Mouse (Mus musculus): ENCODE results near the gene Fam228b. TPM values are rescaled to one million over a fixed set of nuclear protein-coding genes. Genes with fewer than 3 reads are reported as not detected.
A peak's percentile ranks its signal among the peaks of the same experiment; 100 is the strongest.

Gene Fam228b
- polyA plus RNA-seq, 1 experiment from 2014 or later: 3.1 TPM

- no peaks in the 10 kb centered on the region for H3K9me3 ChIP-seq
- ATAC-seq (ENCODE audit: insufficient read depth, low FRiP score, low read depth): no peak
- H3K27ac ChIP-seq: no peak within 1 kb of the TSS
- no peak within 1 kb of the TSS for H3K9ac ChIP-seq
- H3K36me3 ChIP-seq: no peaks in the 10 kb centered on the region
- H3K4me1 ChIP-seq: no peaks in the 10 kb centered on the region
- WGBS: 88% methylated on average over 18 of the region's 18 CpGs
- H3K27me3 ChIP-seq (replicated peaks): no peaks in the 10 kb centered on the region
- no peak within 1 kb of the TSS for H3K4me2 ChIP-seq
- H3K4me3 ChIP-seq (replicated peaks): no peak within 1 kb of the TSS
Observed at GRCm38 (mm10) chr12:4738031-4738576, 31.0 kb downstream of the Fam228b start, which contains the start of gene Fam228a. Fam228a (minus strand) TSS chr12:4738430.

- Histone ChIP-seq H3K4me2 (no peak overlapping the region), H3K36me3 (no peaks in the 10 kb centered on the region), H3K27me3 (replicated peaks) (no peaks in the 10 kb centered on the region), H3K4me3 (replicated peaks) (no peak overlapping the region), H3K9ac (no peak overlapping the region), H3K27ac (no peak overlapping the region), H3K9me3 (no peaks in the 10 kb centered on the region), H3K4me1 (no peaks in the 10 kb centered on the region)
- 58% methylated on average over 4 of the region's 4 CpGs for WGBS
- ATAC-seq (ENCODE audit: insufficient read depth, low FRiP score, low read depth): no peak
Observed at GRCm38 (mm10) chr12:4732332-4732731, 36.7 kb downstream of the Fam228b start.

- Histone ChIP-seq H3K4me1 (no peaks in the 10 kb centered on the region), H3K36me3 (no peaks in the 10 kb centered on the region), H3K9ac (no peak overlapping the region), H3K4me2 (no peak overlapping the region), H3K27me3 (replicated peaks) (no peaks in the 10 kb centered on the region), H3K27ac (no peak overlapping the region), H3K4me3 (replicated peaks) (no peak overlapping the region), H3K9me3 (no peaks in the 10 kb centered on the region)
- WGBS: 60% methylated on average over 4 of the region's 4 CpGs
- no peak for ATAC-seq (ENCODE audit: insufficient read depth, low FRiP score, low read depth)
Observed at GRCm38 (mm10) chr12:4731629-4732028, 37.4 kb downstream of the Fam228b start.

GRCm38 (mm10) chr12:4729165-4729564 lies 39.9 kb downstream of the Fam228b start:
- no peaks in the 10 kb centered on the region for H3K4me1 ChIP-seq

GRCm38 (mm10) chr12:4719762-4720754 lies 49.0 kb downstream of the Fam228b start:
- Histone ChIP-seq H3K4me3 (replicated peaks) (no peak overlapping the region), H3K9me3 (no peaks in the 10 kb centered on the region), H3K4me1 (no peaks in the 10 kb centered on the region), H3K36me3 (no peaks in the 10 kb centered on the region), H3K4me2 (no peak overlapping the region), H3K9ac (no peak overlapping the region), H3K27me3 (replicated peaks) (no peaks in the 10 kb centered on the region), H3K27ac (no peak overlapping the region)
- 68% methylated on average over 17 of the region's 17 CpGs for WGBS
- ATAC-seq (ENCODE audit: insufficient read depth, low FRiP score, low read depth): 0 out of 2 replicates have a peak, but pooled peaks have one; percentile 9

More at GRCm38 (mm10) chr12:4729165-4729564, 39.9 kb downstream of the Fam228b start:
- no peak for ATAC-seq (ENCODE audit: insufficient read depth, low FRiP score, low read depth)
- WGBS: 98% methylated on average over 3 of the region's 3 CpGs
- no peak overlapping the region for H3K9ac ChIP-seq
- no peaks in the 10 kb centered on the region for H3K27me3 ChIP-seq (replicated peaks)
- H3K27ac ChIP-seq: no peak overlapping the region
- H3K9me3 ChIP-seq: no peaks in the 10 kb centered on the region
- H3K4me2 ChIP-seq: no peak overlapping the region
- no peak overlapping the region for H3K4me3 ChIP-seq (replicated peaks)
- no peaks in the 10 kb centered on the region for H3K36me3 ChIP-seq

- H3K36me3 ChIP-seq: no peaks in the 10 kb centered on the region
- no peak overlapping the region for H3K9ac ChIP-seq
- H3K4me1 ChIP-seq: no peaks in the 10 kb centered on the region
- no peaks in the 10 kb centered on the region for H3K9me3 ChIP-seq
- 60% methylated on average over 13 of the region's 13 CpGs for WGBS
- ATAC-seq (ENCODE audit: insufficient read depth, low FRiP score, low read depth): no peak
- no peak overlapping the region for H3K4me2 ChIP-seq
- no peak overlapping the region for H3K4me3 ChIP-seq (replicated peaks)
- no peaks in the 10 kb centered on the region for H3K27me3 ChIP-seq (replicated peaks)
- no peak overlapping the region for H3K27ac ChIP-seq
Observed at GRCm38 (mm10) chr12:4719066-4719761, 49.9 kb downstream of the Fam228b start.

GRCm38 (mm10) chr12:4717417-4717816 lies 51.6 kb downstream of the Fam228b start:
- Histone ChIP-seq H3K9me3 (no peaks in the 10 kb centered on the region), H3K27ac (no peak overlapping the region), H3K9ac (no peak overlapping the region), H3K36me3 (no peaks in the 10 kb centered on the region), H3K27me3 (replicated peaks) (no peaks in the 10 kb centered on the region), H3K4me1 (no peaks in the 10 kb centered on the region), H3K4me3 (replicated peaks) (no peak overlapping the region), H3K4me2 (peak overlapping the region; percentile 14; the same call in 1 of the 2 replicates)
- ATAC-seq (ENCODE audit: insufficient read depth, low FRiP score, low read depth): peak; percentile 92
- WGBS: 3% methylated on average over 7 of the region's 7 CpGs

- 82% methylated on average over 10 of the region's 10 CpGs for WGBS
Observed at GRCm38 (mm10) chr12:4715606-4716005, 53.5 kb downstream of the Fam228b start.

GRCm38 (mm10) chr12:4713361-4713760 lies 55.7 kb downstream of the Fam228b start:
- Histone ChIP-seq H3K36me3 (peaks cover 10% of the 10 kb centered on the region; the same call in 1 of the 2 replicates), H3K9me3 (no peaks in the 10 kb centered on the region), H3K4me2 (no peak overlapping the region), H3K9ac (no peak overlapping the region), H3K4me3 (replicated peaks) (no peak overlapping the region), H3K27ac (no peak overlapping the region), H3K4me1 (no peaks in the 10 kb centered on the region), H3K27me3 (replicated peaks) (no peaks in the 10 kb centered on the region)
- ATAC-seq (ENCODE audit: insufficient read depth, low FRiP score, low read depth): no peak
- WGBS: 68% methylated on average over 4 of the region's 4 CpGs

More at GRCm38 (mm10) chr12:4715606-4716005, 53.5 kb downstream of the Fam228b start:
- no peaks in the 10 kb centered on the region for H3K27me3 ChIP-seq (replicated peaks)
- H3K36me3 ChIP-seq: no peaks in the 10 kb centered on the region
- no peak overlapping the region for H3K4me3 ChIP-seq (replicated peaks)
- no peak for ATAC-seq (ENCODE audit: insufficient read depth, low FRiP score, low read depth)
- H3K4me2 ChIP-seq: no peak overlapping the region
- H3K27ac ChIP-seq: no peak overlapping the region
- no peaks in the 10 kb centered on the region for H3K9me3 ChIP-seq
- H3K4me1 ChIP-seq: no peaks in the 10 kb centered on the region
- H3K9ac ChIP-seq: no peak overlapping the region

- no peak overlapping the region for H3K27ac ChIP-seq
- no peaks in the 10 kb centered on the region for H3K27me3 ChIP-seq (replicated peaks)
- H3K9ac ChIP-seq: no peak overlapping the region
- H3K4me2 ChIP-seq: no peak overlapping the region
- 92% methylated on average over 7 of the region's 7 CpGs for WGBS
- H3K4me1 ChIP-seq: no peaks in the 10 kb centered on the region
- H3K9me3 ChIP-seq: no peaks in the 10 kb centered on the region
- H3K36me3 ChIP-seq: peaks cover 18% of the 10 kb centered on the region
- H3K4me3 ChIP-seq (replicated peaks): no peak overlapping the region
- ATAC-seq (ENCODE audit: insufficient read depth, low FRiP score, low read depth): no peak
Observed at GRCm38 (mm10) chr12:4709926-4710325, 59.1 kb downstream of the Fam228b start.

GRCm38 (mm10) chr12:4708881-4709604 lies 60.0 kb downstream of the Fam228b start:
- Histone ChIP-seq H3K36me3 (peaks cover 18% of the 10 kb centered on the region), H3K9me3 (no peaks in the 10 kb centered on the region), H3K9ac (no peak overlapping the region), H3K27ac (no peak overlapping the region), H3K27me3 (replicated peaks) (no peaks in the 10 kb centered on the region), H3K4me3 (replicated peaks) (no peak overlapping the region), H3K4me2 (no peak overlapping the region), H3K4me1 (no peaks in the 10 kb centered on the region)
- no peak for ATAC-seq (ENCODE audit: insufficient read depth, low FRiP score, low read depth)
- 80% methylated on average over 8 of the region's 8 CpGs for WGBS
